Mouse (Mus musculus) cerebellum, adult 2 months (tissue): ENCODE measurements around the gene Vapb. TPM values are rescaled to one million over a fixed set of nuclear protein-coding genes. Genes with fewer than 3 reads are reported as not detected.

Experiments used
- DNase-seq, 2 experiments: peaks; one replicate each; pipeline ENCODE4 v3.0.0; 2021
- H3K27ac ChIP-seq: fragments of 200-500 bp; 2 replicates; pipeline ENCODE4 v1.5.1; 2012; ENCODE audit warnings: low read length, control low read depth, inconsistent platforms; ENCODE audit not compliant: insufficient read depth
- H3K27me3 ChIP-seq: fragments of 200-500 bp; 2 replicates; pipeline ENCODE4 v1.6.1; 2012; ENCODE audit warnings: inconsistent platforms, mild to moderate bottlenecking, low read length, moderate library complexity; ENCODE audit not compliant: control insufficient read depth, insufficient read depth
- H3K4me1 ChIP-seq: fragments of 200-500 bp; 2 replicates; pipeline ENCODE4 v1.6.1; 2011; ENCODE audit warnings: low read length; ENCODE audit not compliant: control insufficient read depth, insufficient read depth
- H3K4me3 ChIP-seq: fragments of 200-500 bp; replicated peaks from 2 replicates; pipeline ENCODE3; 2011; ENCODE audit warnings: mild to moderate bottlenecking, low read depth, low read length, control low read depth; ENCODE audit not compliant: insufficient read depth
- CTCF ChIP-seq: fragments of 200-500 bp; IDR thresholded peaks from 2 replicates; pipeline ENCODE4 v1.5.1; 2011; ENCODE audit warnings: low read depth, mild to moderate bottlenecking, control low read depth, low read length, moderate library complexity, borderline replicate concordance; ENCODE audit not compliant: insufficient read depth
- POLR2A ChIP-seq: fragments of 200-500 bp; IDR thresholded peaks from 2 replicates; pipeline ENCODE4 v1.6.1; 2011; ENCODE audit warnings: low read length, control low read depth, borderline replicate concordance; ENCODE audit not compliant: insufficient read depth
- WGBS: fragments of 180-500 bp; shearing (Covaris S2); methylation state at CpG from one replicate; pipeline ENCODE4 v1.1.7; 2018; 5-methylcytosine and 5-hydroxymethylcytosine counted together
- polyA plus RNA-seq: library from polyadenylated mRNA; depleted of rRNA; stranded (reverse); fragments of >200 nt; gene quantifications from 2 replicates; pipeline ENCODE4 v1.2.3, GENCODE M21; 2012

Gene Vapb
- polyA plus RNA-seq, 1 experiment, result 70.6 TPM

- Histone ChIP-seq H3K27ac (no peak overlapping the region), H3K27me3 (no peaks in the 10 kb centered on the region; the same call in 1 of the 2 replicates), H3K4me3 (no peak overlapping the region), H3K4me1 (peaks cover 3% of the 10 kb centered on the region; the same call in 1 of the 2 replicates)
- TF ChIP-seq CTCF (no peak), POLR2A (no peak)
- WGBS, result 80% methylated on average over 7 of the region's 7 CpGs
- no peak for DNase-seq
Observed at GRCm38 (mm10) chr2:173744070-173744815, 6.9 kb downstream of the Vapb start.

GRCm38 (mm10) chr2:173748961-173749659, 11.8 kb downstream of the Vapb start:
- DNase-seq, result peak in 1 of 2 experiments; percentile 30
- WGBS, result 51% methylated on average over 2 of the region's 2 CpGs
- H3K27ac ChIP-seq, result no peak overlapping the region
- TF ChIP-seq POLR2A (no peak), CTCF (no peak)
- H3K4me1 ChIP-seq, result peaks cover 5% of the 10 kb centered on the region; the same call in 1 of the 2 replicates
- no peaks in the 10 kb centered on the region; the same call in 1 of the 2 replicates for H3K27me3 ChIP-seq
- no peak overlapping the region for H3K4me3 ChIP-seq

GRCm38 (mm10) chr2:173755433-173756144, 18.3 kb downstream of the Vapb start:
- DNase-seq, result no peak
- H3K27ac ChIP-seq, result no peak overlapping the region
- H3K4me3 ChIP-seq, result no peak overlapping the region
- H3K27me3 ChIP-seq, result no peaks in the 10 kb centered on the region
- 36% methylated on average over 8 of the region's 8 CpGs for WGBS
- TF ChIP-seq POLR2A (no peak), CTCF (no peak)
- H3K4me1 ChIP-seq, result peaks cover 2% of the 10 kb centered on the region; the same call in 1 of the 2 replicates

GRCm38 (mm10) chr2:173757624-173758155, 20.4 kb downstream of the Vapb start:
- DNase-seq, result no peak
- no peaks in the 10 kb centered on the region for H3K27me3 ChIP-seq
- no peak overlapping the region for H3K4me3 ChIP-seq
- TF ChIP-seq POLR2A, result no peak
- no peak for TF ChIP-seq CTCF
- 85% methylated on average over 8 of the region's 8 CpGs for WGBS
- H3K27ac ChIP-seq, result no peak overlapping the region
- peaks cover 2% of the 10 kb centered on the region; the same call in 1 of the 2 replicates for H3K4me1 ChIP-seq

- TF ChIP-seq CTCF (no peak), POLR2A (no peak)
- peaks cover 2% of the 10 kb centered on the region; the same call in 1 of the 2 replicates for H3K4me1 ChIP-seq
- 91% methylated on average over 6 of the region's 6 CpGs for WGBS
- no peak overlapping the region for H3K27ac ChIP-seq
- H3K4me3 ChIP-seq, result no peak overlapping the region
- H3K27me3 ChIP-seq, result no peaks in the 10 kb centered on the region
- DNase-seq, result no peak
Observed at GRCm38 (mm10) chr2:173760607-173761006, 23.3 kb downstream of the Vapb start.

- H3K4me3 ChIP-seq, result no peak overlapping the region
- no peak overlapping the region for H3K27ac ChIP-seq
- H3K4me1 ChIP-seq, result 0 out of 2 replicates have a peak, but pooled peaks cover under 1% of the 10 kb centered on the region
- DNase-seq, result no peak
- WGBS, result 54% methylated on average over 3 of the region's 3 CpGs
- H3K27me3 ChIP-seq, result no peaks in the 10 kb centered on the region
- TF ChIP-seq CTCF (no peak), POLR2A (no peak)
Observed at GRCm38 (mm10) chr2:173764629-173765028, 27.3 kb downstream of the Vapb start.

- WGBS, result 83% methylated on average over 8 of the region's 8 CpGs
- TF ChIP-seq POLR2A (no peak), CTCF (no peak)
- peaks cover 9% of the 10 kb centered on the region for H3K4me1 ChIP-seq
- no peak for DNase-seq
- H3K27me3 ChIP-seq, result no peaks in the 10 kb centered on the region
- H3K27ac ChIP-seq, result no peak overlapping the region
- H3K4me3 ChIP-seq, result no peak overlapping the region
Observed at GRCm38 (mm10) chr2:173767959-173768595, 30.8 kb downstream of the Vapb start.
